Mouse (Mus musculus): ENCODE results near the gene Atp5b. TPM values are rescaled to one million over a fixed set of nuclear protein-coding genes. Genes with fewer than 3 reads are reported as not detected.
"Not testable (repeated sequence)": the region's sequence is repeated elsewhere in the genome, so short reads cannot be mapped to it uniquely, and the experiment has no call there.

Atp5b gene
- polyA plus RNA-seq, 1 experiment from 2014 or later = 2,336 TPM

DNA sequence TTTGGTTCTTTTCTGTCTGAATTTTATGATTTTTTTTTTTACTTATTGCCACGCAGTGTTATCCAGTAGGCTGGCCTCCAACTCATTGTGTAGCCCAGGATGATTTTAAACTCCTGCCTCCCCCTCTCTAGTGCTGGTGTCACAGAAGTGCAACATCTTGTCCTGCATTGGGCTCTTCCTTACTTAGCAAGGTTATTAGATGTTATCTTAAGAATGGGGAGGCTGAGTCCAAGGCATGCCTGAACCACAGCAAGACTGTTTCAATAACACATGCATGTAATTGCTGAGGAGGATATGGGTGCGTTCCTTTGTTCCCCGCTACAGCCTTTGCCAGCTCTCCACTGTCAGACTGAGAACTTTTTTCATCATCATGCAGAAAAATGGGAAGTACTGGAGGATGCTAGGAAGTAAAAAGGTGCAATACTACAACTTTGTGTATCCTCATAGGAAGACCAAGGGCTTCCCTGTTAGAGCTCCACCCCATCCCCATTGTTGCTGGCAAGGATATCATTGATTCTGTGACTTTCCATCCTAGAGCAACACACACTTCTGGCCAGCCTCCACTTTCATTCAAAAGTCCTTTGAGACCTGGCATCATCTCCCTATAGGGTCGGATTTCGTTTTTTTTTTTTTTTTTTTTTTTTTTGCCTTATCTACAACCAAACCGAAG, 1.1 kb upstream of the Atp5b start:
- H3K27ac ChIP-seq = no peak overlapping the region

DNA sequence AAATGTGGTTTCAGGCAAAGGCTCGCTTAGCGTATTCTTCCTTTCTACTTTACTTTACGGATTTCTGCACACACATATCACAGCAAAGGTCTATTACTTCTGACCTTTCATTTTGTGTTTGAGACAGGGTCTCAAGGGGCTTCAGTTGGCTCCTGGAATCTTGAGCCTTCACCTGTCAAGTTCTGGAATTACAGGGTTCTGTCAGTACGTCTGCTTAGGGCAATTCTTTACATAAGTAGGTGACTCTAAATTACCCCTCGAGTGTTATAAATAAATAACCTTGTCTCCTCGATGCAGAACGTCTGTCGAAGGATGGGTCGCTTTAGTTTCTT, 630 bp upstream of the Atp5b start:
- DNase-seq (ENCODE audit: low spot score) = no peak
- peak overlapping the region; percentile 95 for H3K27ac ChIP-seq
- peaks cover 48% of the 10 kb centered on the region for H3K36me3 ChIP-seq
- H3K27me3 ChIP-seq (ENCODE audit: low read depth, poor library complexity, severe bottlenecking) = no peaks in the 10 kb centered on the region
- peaks cover 14% of the 10 kb centered on the region for H3K4me1 ChIP-seq
- H3K9me3 ChIP-seq (replicated peaks) = no peaks in the 10 kb centered on the region
- peak overlapping the region; percentile 79 for H3K4me3 ChIP-seq
- 22% methylated on average over 9 of the region's 9 CpGs for WGBS

More for the DNA sequence above, 1.1 kb upstream of the Atp5b start:
- peaks cover 14% of the 10 kb centered on the region for H3K4me1 ChIP-seq
- no peaks in the 10 kb centered on the region for H3K9me3 ChIP-seq (replicated peaks)
- H3K27me3 ChIP-seq (ENCODE audit: low read depth, poor library complexity, severe bottlenecking) = no peaks in the 10 kb centered on the region
- DNase-seq (ENCODE audit: low spot score) = no peak
- 68% methylated on average over 6 of the region's 6 CpGs for WGBS
- peak overlapping the region; percentile 79 for H3K4me3 ChIP-seq
- H3K36me3 ChIP-seq = peaks cover 48% of the 10 kb centered on the region

DNA sequence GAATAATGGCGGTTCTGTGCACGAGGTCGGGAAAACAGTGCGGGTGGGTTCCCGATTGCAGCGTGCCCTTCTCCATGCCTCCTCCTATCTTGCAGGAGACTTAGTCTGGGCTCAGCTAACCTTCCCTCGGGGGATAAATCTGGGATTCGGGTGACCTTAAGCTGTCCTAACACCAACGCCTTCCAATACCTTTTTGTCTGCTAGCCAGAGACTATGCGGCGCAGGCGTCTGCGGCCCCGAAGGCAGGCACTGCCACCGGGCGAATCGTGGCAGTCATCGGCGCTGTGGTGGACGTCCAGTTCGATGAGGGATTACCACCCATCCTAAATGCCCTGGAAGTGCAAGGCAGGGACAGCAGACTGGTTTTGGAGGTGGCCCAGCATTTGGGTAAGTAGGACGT, 615 bp downstream of the Atp5b start:
- H3K36me3 ChIP-seq = peaks cover 52% of the 10 kb centered on the region
- WGBS = under 1% methylated on average over 22 of the region's 22 CpGs
- DNase-seq (ENCODE audit: low spot score) = peak; percentile 42

DNA sequence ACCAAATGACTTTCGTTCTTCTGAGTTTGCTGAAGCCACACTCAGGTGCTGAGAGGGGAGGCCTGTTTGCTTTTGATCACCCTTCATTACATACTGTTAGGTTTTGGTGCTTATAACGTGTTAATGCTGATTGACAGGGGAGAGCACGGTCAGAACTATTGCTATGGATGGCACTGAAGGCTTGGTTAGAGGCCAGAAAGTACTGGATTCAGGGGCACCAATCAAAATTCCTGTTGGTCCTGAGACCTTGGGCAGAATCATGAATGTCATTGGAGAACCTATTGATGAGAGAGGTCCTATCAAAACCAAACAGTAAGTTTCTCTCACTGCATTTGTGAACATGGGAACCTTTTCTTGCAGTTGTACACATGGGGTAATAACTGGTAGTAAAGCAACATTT, 1.1 kb downstream of the Atp5b start:
- peak overlapping the region; percentile 79 for H3K4me3 ChIP-seq
- no peaks in the 10 kb centered on the region for H3K9me3 ChIP-seq (replicated peaks)
- H3K27me3 ChIP-seq (ENCODE audit: low read depth, poor library complexity, severe bottlenecking) = no peaks in the 10 kb centered on the region
- 6% methylated on average over 3 of the region's 3 CpGs for WGBS
- H3K27ac ChIP-seq = peak overlapping the region; percentile 95
- peaks cover 57% of the 10 kb centered on the region for H3K36me3 ChIP-seq
- DNase-seq (ENCODE audit: low spot score) = no peak
- peaks cover 14% of the 10 kb centered on the region for H3K4me1 ChIP-seq

More for the DNA sequence above, 615 bp downstream of the Atp5b start:
- peaks cover 14% of the 10 kb centered on the region for H3K4me1 ChIP-seq
- H3K4me3 ChIP-seq = peak overlapping the region; percentile 79
- no peaks in the 10 kb centered on the region for H3K27me3 ChIP-seq (ENCODE audit: low read depth, poor library complexity, severe bottlenecking)
- H3K27ac ChIP-seq = peak overlapping the region; percentile 95
- no peaks in the 10 kb centered on the region for H3K9me3 ChIP-seq (replicated peaks)

DNA sequence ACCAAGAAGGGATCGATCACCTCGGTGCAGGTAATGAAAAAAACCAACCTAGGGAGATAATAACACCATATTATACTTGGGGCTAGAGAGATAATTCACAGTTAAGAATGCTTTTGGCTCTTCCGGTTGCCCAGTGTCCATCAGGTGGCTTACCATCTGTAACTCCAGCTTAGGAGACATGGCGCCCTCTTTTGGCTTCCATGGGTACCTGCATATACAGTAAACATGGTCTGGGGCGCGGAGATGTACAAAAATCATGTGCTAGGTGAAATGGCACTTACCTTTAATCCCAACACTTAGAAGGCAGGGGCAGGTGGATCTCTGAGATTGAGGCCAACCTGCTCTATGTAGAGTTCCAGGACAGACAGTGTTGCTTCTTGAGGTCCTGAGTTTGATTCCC, 3.3 kb downstream of the Atp5b start:
- no peak for DNase-seq (ENCODE audit: low spot score)
- no peaks in the 10 kb centered on the region for H3K27me3 ChIP-seq (ENCODE audit: low read depth, poor library complexity, severe bottlenecking)
- no peak overlapping the region for H3K27ac ChIP-seq
- peaks cover 75% of the 10 kb centered on the region for H3K36me3 ChIP-seq
- H3K4me3 ChIP-seq = no peak overlapping the region
- peaks cover 23% of the 10 kb centered on the region for H3K4me1 ChIP-seq
- WGBS = 86% methylated on average over 6 of the region's 6 CpGs
- H3K9me3 ChIP-seq (replicated peaks) = no peaks in the 10 kb centered on the region

DNA sequence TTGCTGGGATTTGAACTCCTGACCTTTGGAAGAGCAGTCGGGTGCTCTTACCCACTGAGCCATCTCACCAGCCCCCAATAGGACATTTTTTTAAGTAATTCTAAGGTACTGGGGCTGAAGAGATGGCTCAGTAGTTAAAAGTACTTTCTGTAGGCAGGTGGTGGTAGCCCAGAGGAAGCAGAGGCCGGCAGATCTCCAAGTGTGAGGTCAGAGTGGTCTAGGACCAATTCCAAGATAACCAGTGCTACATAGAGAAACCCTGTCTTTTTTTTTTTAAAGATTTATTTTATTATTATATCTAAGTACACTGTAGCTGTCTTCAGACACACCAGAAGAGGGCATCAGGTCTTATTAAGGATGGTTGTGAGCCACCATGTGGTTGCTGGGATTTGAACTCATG, 4.1 kb downstream of the Atp5b start:
- H3K27ac ChIP-seq; DNase-seq (ENCODE audit: low spot score); H3K9me3 ChIP-seq (replicated peaks); H3K4me3 ChIP-seq; H3K27me3 ChIP-seq (ENCODE audit: low read depth, poor library complexity, severe bottlenecking): not testable (repeated sequence)
- H3K4me1 ChIP-seq = peaks cover 24% of the 10 kb centered on the region
- peaks cover 75% of the 10 kb centered on the region for H3K36me3 ChIP-seq
- WGBS = 89% methylated on average over 2 of the region's 2 CpGs

DNA sequence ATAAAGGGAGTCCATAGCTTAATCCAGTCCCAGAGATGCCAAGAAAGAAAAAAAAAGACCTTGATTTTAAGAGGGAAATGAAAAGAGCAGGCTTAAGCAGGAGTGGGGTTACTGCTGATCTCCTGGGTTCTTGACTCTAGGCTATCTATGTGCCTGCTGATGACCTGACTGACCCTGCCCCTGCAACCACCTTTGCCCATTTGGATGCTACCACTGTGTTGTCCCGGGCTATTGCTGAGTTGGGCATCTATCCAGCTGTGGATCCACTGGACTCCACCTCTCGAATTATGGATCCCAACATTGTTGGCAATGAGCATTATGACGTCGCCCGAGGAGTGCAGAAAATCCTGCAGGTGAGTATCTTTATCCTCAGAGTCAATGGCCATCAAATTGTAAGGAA, 5.1 kb downstream of the Atp5b start:
- no peaks in the 10 kb centered on the region for H3K27me3 ChIP-seq (ENCODE audit: low read depth, poor library complexity, severe bottlenecking)
- H3K4me1 ChIP-seq = peaks cover 30% of the 10 kb centered on the region
- no peaks in the 10 kb centered on the region for H3K9me3 ChIP-seq (replicated peaks)
- WGBS = 96% methylated on average over 5 of the region's 5 CpGs
- H3K27ac ChIP-seq = no peak overlapping the region
- H3K36me3 ChIP-seq = peaks cover 75% of the 10 kb centered on the region
- H3K4me3 ChIP-seq = no peak overlapping the region
- no peak for DNase-seq (ENCODE audit: low spot score)

DNA sequence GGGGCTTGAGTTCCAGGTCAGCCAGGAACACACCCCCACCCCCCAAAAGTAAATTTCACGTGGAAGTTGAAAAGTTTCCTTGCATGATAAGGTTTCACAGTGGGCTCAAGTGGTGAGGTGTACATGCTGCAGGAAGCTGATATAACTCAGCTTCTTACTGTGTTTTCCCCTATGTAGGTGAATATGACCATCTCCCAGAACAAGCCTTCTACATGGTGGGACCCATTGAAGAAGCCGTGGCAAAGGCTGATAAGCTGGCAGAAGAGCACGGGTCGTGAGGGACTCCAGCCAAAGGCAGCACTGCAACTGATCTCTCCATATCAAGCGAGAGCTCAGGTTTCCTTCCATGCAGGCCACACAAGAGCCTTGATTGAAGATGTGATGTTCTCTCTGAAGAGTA, 6.8 kb downstream of the Atp5b start:
- Histone ChIP-seq H3K27ac (no peak overlapping the region), H3K4me3 (no peak overlapping the region), H3K4me1 (peaks cover 43% of the 10 kb centered on the region), H3K36me3 (peaks cover 62% of the 10 kb centered on the region), H3K9me3 (replicated peaks) (no peaks in the 10 kb centered on the region), H3K27me3 (ENCODE audit: low read depth, poor library complexity, severe bottlenecking) (no peaks in the 10 kb centered on the region)
- 81% methylated on average over 5 of the region's 5 CpGs for WGBS
- no peak for DNase-seq (ENCODE audit: low spot score)

DNA sequence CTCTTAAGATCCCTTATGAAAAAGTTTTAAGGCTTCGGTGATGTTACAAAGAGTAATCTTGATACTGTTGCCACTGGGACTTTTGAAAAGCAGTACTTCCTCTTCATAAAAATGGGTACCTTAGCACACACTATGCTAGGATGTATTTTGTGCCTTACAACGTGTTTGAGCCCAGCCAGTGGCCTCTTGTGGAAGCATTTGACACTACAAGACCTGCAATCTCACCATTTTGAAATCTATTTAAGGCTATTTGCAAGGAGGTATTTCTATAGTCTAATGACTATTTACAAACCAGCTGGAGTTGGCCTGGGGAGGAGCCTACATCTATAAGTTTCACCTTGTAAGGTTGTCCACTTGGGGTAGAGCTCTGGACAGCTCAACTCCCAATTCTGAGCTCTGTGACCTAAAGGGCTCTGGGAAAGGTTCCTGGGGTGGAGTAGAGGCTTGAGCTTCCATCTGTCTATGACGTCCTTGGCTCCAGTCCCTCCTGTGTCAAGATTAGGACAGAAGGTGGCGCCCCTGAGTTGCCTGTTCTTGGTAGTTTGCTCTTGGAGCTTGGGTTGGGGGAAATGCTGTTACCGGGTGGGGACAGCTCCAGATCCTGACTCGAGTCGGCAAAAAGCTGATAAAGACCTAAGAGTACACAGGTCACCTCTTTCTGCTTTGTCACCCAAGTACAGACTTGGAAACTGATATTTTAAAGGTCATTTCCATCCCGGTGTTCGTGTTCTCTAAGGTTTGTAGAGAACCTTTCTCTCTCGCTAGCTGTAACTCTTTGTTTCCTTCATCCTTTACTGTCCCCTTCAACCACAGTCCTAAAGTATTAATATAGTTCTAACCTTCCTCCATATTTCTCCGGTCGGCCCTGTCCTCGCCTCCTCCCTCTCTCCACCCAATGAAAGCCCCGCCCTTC, 7.8 kb downstream of the Atp5b start:
- 9% methylated on average over 14 of the region's 14 CpGs for WGBS
- Histone ChIP-seq H3K4me1 (peaks cover 49% of the 10 kb centered on the region), H3K4me3 (peak overlapping the region; percentile 86), H3K36me3 (peaks cover 51% of the 10 kb centered on the region), H3K27me3 (ENCODE audit: low read depth, poor library complexity, severe bottlenecking) (no peaks in the 10 kb centered on the region), H3K27ac (peak overlapping the region; percentile 90), H3K9me3 (replicated peaks) (no peaks in the 10 kb centered on the region)
- peak; percentile 83 for DNase-seq (ENCODE audit: low spot score)

DNA sequence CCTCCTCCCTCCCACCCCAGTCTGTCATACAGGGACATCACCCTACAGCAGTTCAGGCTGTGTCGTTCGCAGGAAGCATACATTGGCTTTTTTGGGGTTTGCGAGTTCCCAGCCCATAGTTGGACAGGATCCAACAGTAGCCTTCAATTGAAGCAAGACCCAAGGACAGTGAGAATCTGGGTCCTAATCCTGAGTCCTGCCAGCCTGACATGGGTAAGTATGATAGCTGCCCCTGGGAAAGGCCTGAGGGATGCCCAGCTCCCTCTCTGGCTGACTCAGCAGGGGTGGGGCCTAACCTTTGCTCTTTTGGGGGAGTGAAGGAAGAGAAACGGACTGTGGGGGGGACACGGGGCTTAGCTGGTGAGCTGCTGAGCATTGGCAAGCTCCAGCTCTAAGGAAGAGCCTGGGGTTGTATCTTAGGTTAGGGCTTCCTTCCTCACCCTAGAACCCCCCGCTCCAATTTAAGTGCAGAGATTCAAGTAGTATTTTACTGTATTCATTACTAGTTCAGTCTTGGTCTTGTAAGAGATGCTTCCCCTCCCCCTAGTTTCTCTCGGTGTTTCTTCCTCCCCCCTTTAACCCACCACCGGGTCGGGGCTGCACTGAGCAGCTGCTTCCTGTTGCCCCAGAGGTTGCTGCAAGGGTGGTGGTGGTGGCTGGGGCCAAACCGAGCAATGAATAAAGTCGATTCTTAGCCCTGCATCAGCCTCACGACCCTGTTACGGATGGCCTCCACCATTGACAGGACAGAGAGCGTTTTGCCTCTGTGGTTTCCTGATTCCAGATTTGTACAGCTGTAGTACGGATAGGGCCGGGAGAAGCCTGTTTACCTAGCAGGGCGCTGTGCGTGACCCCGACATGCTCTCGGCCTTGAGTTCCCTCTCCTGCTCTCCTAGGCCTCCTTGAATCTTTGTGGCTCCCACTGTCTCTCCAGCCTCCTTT, 8.8 kb downstream of the Atp5b start, which contains the start of gene Baz2a:
Gene Baz2a, plus strand, starts transcription at position 14 of the 942 bp plus-strand sequence.
- peak within 1 kb of the TSS; percentile 86 for H3K4me3 ChIP-seq
- H3K27me3 ChIP-seq (ENCODE audit: low read depth, poor library complexity, severe bottlenecking) = no peaks in the 10 kb centered on the region
- no peaks in the 10 kb centered on the region for H3K9me3 ChIP-seq (replicated peaks)
- 3% methylated on average over 20 of the region's 20 CpGs for WGBS
- H3K36me3 ChIP-seq = peaks cover 42% of the 10 kb centered on the region
- peaks cover 55% of the 10 kb centered on the region for H3K4me1 ChIP-seq
- DNase-seq (ENCODE audit: low spot score) = peak; percentile 55
- peak within 1 kb of the TSS; percentile 90 for H3K27ac ChIP-seq

DNA sequence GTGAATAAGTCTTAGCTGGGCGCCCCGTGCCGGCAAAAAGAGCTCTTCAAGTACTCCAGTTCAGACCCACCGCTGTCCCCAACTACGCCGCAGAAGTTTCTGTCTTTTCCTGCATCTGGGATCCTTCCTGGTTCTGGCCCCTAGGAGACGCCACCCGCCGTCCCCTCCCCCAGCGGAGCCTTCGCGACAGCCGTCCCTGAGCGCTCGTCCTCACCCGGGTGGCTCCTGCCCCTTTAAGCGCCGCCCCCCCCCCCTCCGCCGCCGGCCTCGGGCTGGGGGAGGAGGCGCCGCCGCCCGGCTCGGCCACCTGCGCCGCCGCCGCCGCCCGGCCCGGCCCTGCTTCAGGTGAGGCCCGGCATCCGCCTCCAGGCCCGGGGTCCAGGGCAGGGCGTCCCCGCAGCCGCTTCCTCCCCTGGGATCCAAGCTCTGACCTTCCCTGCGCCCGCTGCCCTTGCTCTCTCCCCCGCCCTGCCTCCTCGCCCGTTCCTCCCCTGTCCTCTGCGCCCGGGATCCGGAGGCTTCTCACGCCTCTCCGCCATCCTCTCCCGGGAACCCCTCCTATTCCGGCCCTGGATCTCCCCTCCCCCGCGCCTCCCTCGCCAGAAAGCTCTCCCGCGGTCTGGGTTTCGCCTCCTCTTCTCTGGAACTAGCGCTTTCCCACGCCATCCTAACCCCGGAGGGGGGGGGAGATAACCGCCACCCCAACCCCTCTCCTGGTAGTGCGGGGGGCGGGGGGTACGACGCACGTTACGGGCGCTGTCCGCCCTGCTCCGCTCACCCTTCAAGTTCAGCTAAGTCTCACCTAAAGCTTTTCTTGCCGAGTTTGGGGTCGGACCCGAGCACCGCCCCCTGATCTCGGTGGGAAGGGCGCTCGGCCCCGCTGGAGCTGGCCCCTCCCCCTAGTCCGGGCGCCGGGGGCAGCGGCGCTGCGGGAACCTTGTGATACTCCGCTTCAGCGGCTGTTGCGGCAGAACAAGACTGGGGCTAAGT, 9.7 kb downstream of the Atp5b start:
- Histone ChIP-seq H3K4me1 (peaks cover 61% of the 10 kb centered on the region), H3K36me3 (peaks cover 32% of the 10 kb centered on the region), H3K27me3 (ENCODE audit: low read depth, poor library complexity, severe bottlenecking) (no peaks in the 10 kb centered on the region), H3K9me3 (replicated peaks) (no peaks in the 10 kb centered on the region), H3K27ac (peak overlapping the region; percentile 90), H3K4me3 (peak overlapping the region; percentile 86)
- DNase-seq (ENCODE audit: low spot score) = peak; percentile 84
- whole genome bisulfite sequencing = under 1% methylated on average over 70 of the region's 88 CpGs
